Mouse (Mus musculus): ENCODE results near the gene Hoxd3.

- no peak for TF ChIP-seq GATA1 (IDR thresholded peaks at IDR 0.05; ENCODE audit: low read length)
- no peak for TF ChIP-seq TAL1 (IDR thresholded peaks at IDR 0.05; ENCODE audit: low read length)
These were observed 31.7 kb upstream of the Hoxd3 start for GRCm38 (mm10) chr2:74679980-74680379.

Data from erythroblast, embryonic 14.5 days (primary cell).